Mouse (Mus musculus) MEL (cell line): ENCODE measurements around the gene Dis3l2. TPM values are rescaled to one million over a fixed set of nuclear protein-coding genes. Genes with fewer than 3 reads are reported as not detected.

Experiments used
- DNase-seq: peaks from one replicate; pipeline ENCODE4 v3.0.0; 2011; ENCODE audit warnings: low read depth, low spot score
- H3K27ac ChIP-seq: 2 replicates; pipeline ENCODE4 v1.5.1; 2012; ENCODE audit warnings: low read depth, mild to moderate bottlenecking, control low read depth, low read length, moderate library complexity; ENCODE audit not compliant: control insufficient read depth
- H3K27me3 ChIP-seq, 2 experiments: fragments of 150-350 bp in 1 of 2; sonication (generic) in 1 of 2; 2 replicates each; pipeline ENCODE4 v1.6.1; 2012; ENCODE audit warnings: low read length in 2 of 2, mild to moderate bottlenecking in 2 of 2, improper control_type of control experiment in 1 of 2, moderate library complexity in 1 of 2; ENCODE audit not compliant: insufficient read depth in 2 of 2, control insufficient read depth in 1 of 2
- H3K36me3 ChIP-seq, 2 experiments: 2 replicates each; pipeline ENCODE4 v1.6.1; 2012 to 2014; ENCODE audit warnings: low read length in 2 of 2, improper control_type of control experiment in 1 of 2, inconsistent platforms in 1 of 2, mild to moderate bottlenecking in 1 of 2; ENCODE audit not compliant: insufficient read depth in 2 of 2, control insufficient read depth in 1 of 2
- H3K4me1 ChIP-seq, 2 experiments: fragments of 150-350 bp in 1 of 2; sonication (generic) in 1 of 2; 2 replicates each; pipeline ENCODE4 v1.6.1; 2012; ENCODE audit warnings: low read length in 2 of 2, improper control_type of control experiment in 1 of 2, mild to moderate bottlenecking in 1 of 2; ENCODE audit not compliant: insufficient read depth in 2 of 2, control insufficient read depth in 1 of 2
- H3K4me3 ChIP-seq, 2 experiments: fragments of 150-350 bp in 1 of 2; sonication (generic) in 1 of 2; 2 replicates each; pipeline ENCODE4 v1.5.1; 2012; ENCODE audit warnings: low read depth in 2 of 2, low read length in 2 of 2, mild to moderate bottlenecking in 2 of 2, moderate library complexity in 2 of 2, control low read depth in 1 of 2, improper control_type of control experiment in 1 of 2; ENCODE audit not compliant: control insufficient read depth in 1 of 2, insufficient read depth in 1 of 2
- H3K79me2 ChIP-seq: 2 replicates; pipeline ENCODE4 v1.6.1; 2012; ENCODE audit warnings: mild to moderate bottlenecking, low read length, moderate library complexity; ENCODE audit not compliant: control insufficient read depth, poor library complexity, insufficient read depth
- H3K9ac ChIP-seq: 2 replicates; pipeline ENCODE4 v1.6.1; 2012; ENCODE audit warnings: low read depth, mild to moderate bottlenecking, control low read depth, low read length, moderate library complexity; ENCODE audit not compliant: control insufficient read depth, poor library complexity, severe bottlenecking
- H3K9me3 ChIP-seq: fragments of 150-350 bp; sonication (generic); replicated peaks from 2 replicates; pipeline ENCODE4 v1.6.1; 2012; ENCODE audit warnings: mild to moderate bottlenecking, low read length, improper control_type of control experiment, moderate library complexity; ENCODE audit not compliant: insufficient read depth
- BHLHE40 ChIP-seq: IDR thresholded peaks from 2 replicates; pipeline ENCODE4 v1.6.1; 2012; ENCODE audit warnings: low read depth, mild to moderate bottlenecking, inconsistent platforms, low read length, improper control_type of control experiment, borderline replicate concordance
- CHD2 ChIP-seq: IDR thresholded peaks from 2 replicates; pipeline ENCODE4 v1.6.1; 2011; ENCODE audit warnings: low read length, improper control_type of control experiment
- ELF1 ChIP-seq: IDR thresholded peaks from 2 replicates; pipeline ENCODE4 v1.6.1; 2014; ENCODE audit warnings: low read depth, mild to moderate bottlenecking, inconsistent platforms, low read length, improper control_type of control experiment, moderate library complexity
- KAT2A ChIP-seq: conservative IDR thresholded peaks from 2 replicates; pipeline ENCODE4 v1.6.1; 2012; ENCODE audit warnings: low read depth, low read length, improper control_type of control experiment, inconsistent platforms
- MAFK ChIP-seq: IDR thresholded peaks from 2 replicates; pipeline ENCODE4 v1.6.1; 2011; ENCODE audit warnings: low read depth, mild to moderate bottlenecking, low read length, improper control_type of control experiment, borderline replicate concordance
- MAX ChIP-seq: IDR thresholded peaks from 2 replicates; pipeline ENCODE4 v1.6.1; 2011; ENCODE audit warnings: low read length, improper control_type of control experiment
- MEF2A ChIP-seq: IDR thresholded peaks from 2 replicates; pipeline ENCODE4 v1.6.1; 2014; ENCODE audit warnings: low read depth, mild to moderate bottlenecking, inconsistent platforms, low read length, improper control_type of control experiment; ENCODE audit not compliant: poor library complexity, insufficient replicate concordance, severe bottlenecking; ENCODE audit errors: extremely low read depth
- MXI1 ChIP-seq: IDR thresholded peaks from 2 replicates; pipeline ENCODE4 v1.6.1; 2011; ENCODE audit warnings: mild to moderate bottlenecking, low read depth, low read length, improper control_type of control experiment
- MYB ChIP-seq: IDR thresholded peaks from 2 replicates; pipeline ENCODE4 v1.6.1; 2011; ENCODE audit warnings: mild to moderate bottlenecking, low read depth, low read length, improper control_type of control experiment
- MYC ChIP-seq: IDR thresholded peaks from 2 replicates; pipeline ENCODE4 v1.6.1; 2011; ENCODE audit warnings: low read depth, mild to moderate bottlenecking, low read length, improper control_type of control experiment, moderate library complexity
- NRF1 ChIP-seq: IDR thresholded peaks from 2 replicates; pipeline ENCODE4 v1.6.1; 2014; ENCODE audit warnings: low read depth, mild to moderate bottlenecking, inconsistent platforms, low read length, improper control_type of control experiment, moderate library complexity; ENCODE audit not compliant: poor library complexity, insufficient read depth, severe bottlenecking
- POLR2AphosphoS5 ChIP-seq: IDR thresholded peaks from 2 replicates; pipeline ENCODE4 v1.6.1; 2012; ENCODE audit warnings: low read depth, borderline replicate concordance, mild to moderate bottlenecking, inconsistent platforms, low read length, moderate library complexity, mixed read lengths
- SMC3 ChIP-seq: IDR thresholded peaks from 2 replicates; pipeline ENCODE4 v1.6.1; 2011; ENCODE audit warnings: low read depth, low read length, improper control_type of control experiment
- TCF12 ChIP-seq: IDR thresholded peaks from 2 replicates; pipeline ENCODE4 v1.6.1; 2014; ENCODE audit warnings: low read depth, mild to moderate bottlenecking, inconsistent platforms, low read length, improper control_type of control experiment, moderate library complexity
- ZKSCAN1 ChIP-seq: IDR thresholded peaks from 2 replicates; pipeline ENCODE4 v1.6.1; 2012; ENCODE audit warnings: low read depth, mild to moderate bottlenecking, inconsistent platforms, low read length, improper control_type of control experiment, moderate library complexity
- ZNF384 ChIP-seq: IDR thresholded peaks from 2 replicates; pipeline ENCODE4 v1.6.1; 2012; ENCODE audit warnings: low read depth, mild to moderate bottlenecking, inconsistent platforms, low read length, improper control_type of control experiment
- polyA plus RNA-seq, 2 experiments: library from polyadenylated mRNA; stranded (reverse) in 1 of 2; unstranded in 1 of 2; fragments of >175 nt in 1 of 2; fragments of >200 nt in 1 of 2; gene quantifications; 2 replicates each; pipeline versions ENCODE4 v1.2.1 to v1.2.4; 2012; ENCODE audit warnings: low replicate concordance in 2 of 2, low read depth in 1 of 2; ENCODE audit not compliant: insufficient read length in 2 of 2, insufficient read depth in 1 of 2, missing spikeins in 1 of 2
- total RNA-seq: library from RNA; depleted of rRNA; stranded (reverse); fragments of 300-350 nt; gene quantifications from 2 replicates; pipeline ENCODE4 v1.2.3, GENCODE M21; 2012

The Dis3l2 gene
- total and polyA plus RNA-seq, 3 experiments: 16.9 to 17.3 TPM; not detected in 1

- H3K4me1 ChIP-seq: peaks cover 3 to 35% of the 10 kb centered on the region in 2 experiments
- no peaks in the 10 kb centered on the region for H3K79me2 ChIP-seq
- H3K4me3 ChIP-seq: no peak overlapping the region
- peaks cover 0 to 22% of the 10 kb centered on the region in 2 experiments; a peak in 2 of 4 replicates for H3K36me3 ChIP-seq
- no peaks in the 10 kb centered on the region for H3K9me3 ChIP-seq
- peak; percentile 14 for DNase-seq
- no peak for TF ChIP-seq BHLHE40
- no peak for TF ChIP-seq MYB
- no peak for TF ChIP-seq MXI1
- TF ChIP-seq MAFK: no peak
- no peaks in the 10 kb centered on the region for H3K27me3 ChIP-seq
- H3K9ac ChIP-seq: no peak overlapping the region
- no peak overlapping the region for H3K27ac ChIP-seq
Measured at GRCm38 (mm10) chr1:87035532-87036161, 332.0 kb downstream of the Dis3l2 start.

- H3K9me3 ChIP-seq: no peaks in the 10 kb centered on the region
- no peak overlapping the region for H3K27ac ChIP-seq
- peaks cover 0 to 22% of the 10 kb centered on the region in 2 experiments; a peak in 2 of 4 replicates for H3K36me3 ChIP-seq
- H3K4me1 ChIP-seq: peaks cover 3 to 35% of the 10 kb centered on the region in 2 experiments
- no peaks in the 10 kb centered on the region for H3K79me2 ChIP-seq
- H3K4me3 ChIP-seq: no peak overlapping the region
- DNase-seq: no peak
- no peak overlapping the region for H3K9ac ChIP-seq
- no peaks in the 10 kb centered on the region for H3K27me3 ChIP-seq
- TF ChIP-seq TCF12 (no peak), POLR2AphosphoS5 (no peak), ZNF384 (no peak), MEF2A (no peak), ELF1 (no peak), SMC3 (no peak), BHLHE40 (no peak), NRF1 (no peak), MYC (no peak), MAX (no peak), ZKSCAN1 (no peak), MXI1 (no peak), KAT2A (no peak), CHD2 (no peak)
Measured at GRCm38 (mm10) chr1:87036334-87036733, 332.7 kb downstream of the Dis3l2 start.
